Mouse (Mus musculus): ENCODE results near the gene Becn1. TPM values are rescaled to one million over a fixed set of nuclear protein-coding genes. Genes with fewer than 3 reads are reported as not detected.
A peak's percentile ranks its signal among the peaks of the same experiment; 100 is the strongest.
"Not testable (repeated sequence)": the region's sequence is repeated elsewhere in the genome, so short reads cannot be mapped to it uniquely, and the experiment has no call there.

Becn1 gene
- 100 to 1,000 TPM; 141 to 144 TPM for total RNA-seq (2021)

DNA sequence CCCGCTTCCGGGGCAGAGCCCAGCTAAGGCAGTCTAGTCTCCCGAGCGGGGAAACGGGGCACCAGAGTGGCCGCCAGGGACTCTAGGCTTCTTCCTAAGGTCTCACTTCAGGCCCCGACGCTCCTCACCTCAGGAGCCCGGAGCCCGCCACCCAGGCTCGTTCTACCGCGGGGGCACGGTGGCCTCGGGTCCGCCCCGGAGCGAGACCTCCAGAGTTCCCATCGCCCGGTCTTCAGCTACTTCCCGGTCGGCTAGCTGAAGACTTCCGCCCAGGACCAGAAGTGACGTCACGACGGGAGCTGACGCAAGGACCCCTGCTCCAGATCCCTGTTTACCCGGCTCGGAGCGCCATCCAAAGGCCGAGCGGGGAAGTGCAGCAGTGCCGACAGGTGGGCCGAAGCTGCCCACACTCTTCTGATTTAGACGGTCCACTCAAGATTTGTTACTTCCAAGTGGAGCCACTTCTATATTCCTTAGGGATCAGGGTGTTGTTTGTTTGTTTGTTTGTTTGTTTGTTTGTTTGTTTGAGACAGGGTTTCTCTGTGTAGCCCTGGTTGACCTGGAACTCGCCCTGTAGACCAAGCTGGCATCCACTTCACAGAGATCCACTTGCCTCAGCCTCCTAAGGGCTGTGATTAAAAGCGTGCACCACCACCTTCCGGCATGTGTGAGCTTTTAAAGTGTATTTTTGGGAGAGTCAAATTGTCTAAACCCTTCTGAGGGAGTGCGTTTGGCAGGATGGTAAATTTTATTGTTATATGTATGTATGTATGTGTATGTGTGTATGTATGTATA lies at the start of gene Becn1:
Gene Becn1 (minus strand): TSS at position 283 of the 795 bp plus-strand sequence.
- DNase-seq: peak; percentile 98
- intact Hi-C loops (cut with DNase I): no loop called here

DNA sequence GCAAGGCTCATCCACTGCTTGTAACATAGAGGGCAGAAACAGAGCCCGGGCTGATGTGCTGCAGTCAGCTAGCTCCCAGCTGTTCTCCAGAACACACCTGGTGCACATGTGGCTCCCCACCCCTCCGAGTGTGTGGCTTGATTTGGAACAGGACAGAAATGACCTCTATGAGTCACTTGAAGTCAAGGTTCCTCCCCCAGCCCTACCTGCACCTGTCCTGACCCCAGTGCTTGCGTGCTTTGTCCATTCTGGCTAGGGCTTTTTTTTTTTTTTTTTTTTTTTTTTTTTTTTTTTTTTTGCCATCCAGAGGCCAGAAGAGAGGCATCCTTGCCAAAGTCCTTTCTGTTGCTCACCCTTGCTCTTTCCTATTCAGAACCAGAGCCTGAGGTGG lies 49.6 kb upstream of the Becn1 start:
- intact Hi-C loops (cut with DNase I): no loop called here
- no peak for DNase-seq

DNA sequence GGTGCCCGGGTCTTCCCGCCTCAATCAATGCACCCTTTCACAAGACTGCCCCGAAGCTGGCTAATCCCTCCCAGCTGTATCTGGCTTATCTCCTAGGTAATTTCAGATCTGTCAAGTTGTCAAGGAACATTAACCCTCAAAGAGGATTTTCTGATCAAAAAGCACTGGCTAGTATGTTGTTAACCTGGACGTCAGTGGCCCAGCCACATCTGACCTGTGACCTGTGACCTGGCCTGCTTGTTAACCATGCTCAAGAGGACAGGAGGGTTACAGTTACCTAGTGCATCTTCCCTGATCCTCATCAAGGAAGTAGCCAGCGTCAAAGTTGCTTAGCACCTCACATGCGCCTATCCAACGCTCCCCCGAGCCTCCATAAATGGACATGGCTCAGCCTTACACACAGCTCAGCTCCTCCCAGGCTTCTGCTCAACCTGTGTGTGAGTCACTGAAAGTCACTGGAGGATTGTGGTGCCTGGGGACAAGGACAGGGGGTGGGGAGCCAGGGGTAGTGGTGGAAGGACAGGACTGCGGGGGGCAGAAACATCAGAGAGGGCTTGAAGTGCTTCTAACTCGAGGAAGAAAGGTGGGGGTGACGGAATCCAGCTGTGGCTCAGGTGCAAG lies 49.1 kb upstream of the Becn1 start:
- DNase-seq: no peak

DNA sequence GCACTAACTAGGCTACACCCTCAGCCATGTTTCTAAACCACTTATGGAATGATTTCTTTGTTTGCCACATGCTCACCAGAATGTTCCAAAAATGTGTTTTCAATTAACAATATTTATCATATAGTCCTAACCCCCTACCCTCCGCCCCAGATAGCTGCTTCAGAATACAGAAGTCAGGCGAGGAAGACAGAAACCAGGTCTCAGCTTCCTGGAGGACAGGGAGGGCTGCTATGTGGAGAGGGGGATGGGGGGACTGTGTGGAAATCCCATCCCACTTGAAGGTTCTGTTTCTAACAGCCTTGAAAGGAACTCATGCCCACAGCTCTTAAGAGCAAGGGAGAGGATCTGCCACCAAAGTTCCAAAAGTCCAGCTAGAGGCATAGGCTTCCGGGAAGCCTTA lies 47.1 kb upstream of the Becn1 start:
- intact Hi-C loops (cut with DNase I): no loop called here

More for the DNA sequence above, 49.1 kb upstream of the Becn1 start:
- intact Hi-C loops (cut with DNase I): no loop called here

DNA sequence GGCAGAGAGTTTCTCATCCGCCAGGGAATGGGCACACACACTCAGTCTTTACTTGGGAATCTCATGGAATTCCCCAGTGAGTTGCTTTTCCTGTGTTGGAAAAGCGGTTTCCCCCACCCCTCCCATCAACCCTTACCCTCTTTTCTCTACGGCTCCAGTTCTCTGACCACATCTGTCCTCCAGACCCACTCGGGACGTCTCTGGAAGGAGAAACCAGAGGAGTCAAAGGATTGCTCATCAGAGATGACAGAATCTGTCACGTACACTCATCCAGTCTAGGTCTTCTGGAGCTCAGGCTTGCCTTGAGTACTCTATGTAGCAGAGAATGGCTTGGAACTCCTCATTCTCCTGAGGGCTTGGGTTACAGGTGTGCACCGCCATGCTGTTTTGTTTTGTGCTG lies 46.7 kb upstream of the Becn1 start:
- intact Hi-C loops (cut with DNase I): no loop called here
- no peak for DNase-seq

More for the DNA sequence above, 47.1 kb upstream of the Becn1 start:
- DNase-seq: no peak

DNA sequence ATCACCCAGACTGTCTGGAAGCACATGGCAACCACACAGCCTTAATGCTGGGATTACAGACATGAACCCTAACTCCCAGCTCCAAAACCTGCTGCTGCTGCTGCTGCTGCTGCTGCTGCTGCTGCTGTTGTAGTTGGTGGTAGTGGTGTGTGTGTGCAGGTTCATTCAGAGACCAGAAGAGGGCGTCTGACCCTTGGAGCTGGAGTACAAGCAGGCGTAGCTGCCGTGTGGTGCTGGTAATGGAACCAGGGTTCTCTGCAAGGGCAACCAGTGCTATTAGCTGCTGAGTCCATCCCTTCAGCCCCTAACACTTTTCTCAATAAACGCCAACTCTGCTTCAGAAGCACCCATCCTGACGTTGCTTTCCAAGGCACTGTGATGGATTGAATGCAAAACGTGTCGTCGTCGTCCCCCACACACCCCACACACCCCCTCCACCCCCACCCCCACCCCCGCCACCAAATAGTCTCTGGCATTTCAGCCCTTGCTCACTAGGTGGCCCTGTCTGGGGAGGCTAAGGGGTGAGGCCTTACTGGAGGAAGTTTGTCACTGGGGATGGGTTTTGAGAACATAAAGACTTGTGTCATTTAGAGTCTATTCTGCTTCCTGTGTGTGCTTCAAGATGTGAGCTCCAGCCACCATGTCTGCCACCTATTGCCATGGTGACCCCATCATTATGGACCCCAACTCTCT lies 45.1 kb upstream of the Becn1 start:
- DNase-seq: no peak
- intact Hi-C loops (cut with DNase I): no loop called here

DNA sequence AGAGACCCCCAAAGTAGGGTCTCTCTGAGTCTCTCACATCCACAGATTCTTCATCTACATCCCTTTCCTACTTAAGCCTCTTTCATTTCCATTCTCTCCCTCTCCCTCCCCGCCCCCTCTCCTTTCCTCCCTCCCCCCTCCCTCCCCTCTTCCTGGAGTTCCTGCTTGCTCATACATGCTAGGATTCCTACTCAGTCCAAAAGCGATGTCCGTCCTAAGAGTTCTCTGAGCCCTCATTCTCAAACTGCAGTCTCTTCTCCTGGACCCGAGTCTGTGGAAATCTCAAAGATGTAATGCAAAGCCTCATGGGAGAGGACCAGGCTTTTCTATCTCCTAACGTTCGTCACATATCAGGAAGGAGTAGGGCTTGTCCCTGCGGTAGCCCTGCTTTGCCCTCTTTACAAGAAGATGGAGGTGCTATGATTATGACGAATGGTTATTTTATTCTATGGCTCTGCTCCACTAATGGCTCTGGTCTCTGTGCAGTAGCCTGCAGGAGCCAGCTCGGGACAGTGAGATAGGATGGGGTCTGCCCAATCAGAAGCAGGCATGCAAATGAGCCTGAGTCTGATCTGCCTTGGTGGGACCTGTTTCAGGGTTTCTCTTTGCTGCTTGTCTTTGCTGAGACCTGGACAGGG lies 36.2 kb upstream of the Becn1 start:
- intact Hi-C loops (cut with DNase I): no loop called here

DNA sequence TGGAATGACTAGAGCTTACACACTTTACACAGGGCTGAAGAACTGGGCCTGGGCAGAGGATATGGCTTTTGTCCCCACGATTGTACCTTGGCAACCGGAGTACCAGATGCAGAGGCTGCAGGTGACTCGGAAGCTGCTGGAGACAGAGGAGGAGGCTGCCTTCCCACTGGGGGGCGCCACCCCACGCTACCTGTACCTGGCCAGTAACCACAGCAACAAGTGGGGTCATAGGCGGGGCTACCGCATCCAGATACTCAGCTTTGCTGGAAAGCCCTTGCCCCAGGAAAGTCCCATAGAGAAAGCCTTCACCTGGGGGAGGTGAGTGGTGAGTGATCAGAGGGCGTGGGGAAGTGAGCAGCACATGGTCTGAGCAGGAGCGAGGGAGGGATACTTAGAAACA lies 33.6 kb upstream of the Becn1 start:
- intact Hi-C loops (cut with DNase I): no loop called here
- no peak for DNase-seq

More for the DNA sequence above, 36.2 kb upstream of the Becn1 start:
- peak; percentile 28 for DNase-seq

DNA sequence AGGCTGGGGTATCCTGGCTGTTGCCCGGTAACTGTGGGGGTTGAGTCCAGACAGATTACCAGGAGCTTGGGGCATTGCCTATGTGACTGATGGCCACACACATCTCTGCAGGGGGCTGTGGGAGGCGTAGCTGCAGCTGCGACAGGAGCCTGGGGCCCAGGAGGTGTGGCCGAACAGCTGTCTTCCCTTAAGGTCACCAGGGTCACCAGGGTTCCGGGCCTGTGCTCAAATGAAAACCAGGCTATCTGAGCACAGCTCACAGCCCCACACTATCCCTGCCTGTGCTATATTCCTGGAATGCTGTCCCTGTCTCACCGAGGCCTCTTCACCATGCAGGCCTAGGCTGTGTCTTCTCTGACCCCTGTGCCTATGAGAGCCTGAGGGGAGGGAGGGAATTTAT lies 32.4 kb upstream of the Becn1 start:
- DNase-seq: no peak
- intact Hi-C loops (cut with DNase I): no loop called here

DNA sequence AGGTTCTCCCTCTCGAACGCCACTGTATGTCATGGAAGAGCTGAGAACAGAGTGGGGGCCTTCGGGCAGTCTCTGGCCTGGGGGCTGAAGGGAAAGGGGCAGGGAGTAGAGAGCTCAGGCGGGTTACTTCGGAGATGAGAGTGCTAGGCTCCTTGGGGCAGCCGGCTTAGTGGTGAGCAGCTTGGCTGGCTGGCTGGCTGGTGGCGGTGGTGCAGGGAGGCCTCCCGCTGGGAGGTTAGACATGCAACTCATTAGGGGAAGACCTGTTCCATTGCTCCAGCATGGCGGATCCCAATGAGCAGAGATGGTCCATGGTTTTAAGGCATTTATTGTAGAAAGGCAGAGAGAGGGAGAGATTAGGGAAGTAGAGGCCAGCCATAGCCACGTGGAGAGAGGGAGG lies 31.9 kb upstream of the Becn1 start:
- no peak for DNase-seq
- intact Hi-C loops (cut with DNase I): no loop called here

DNA sequence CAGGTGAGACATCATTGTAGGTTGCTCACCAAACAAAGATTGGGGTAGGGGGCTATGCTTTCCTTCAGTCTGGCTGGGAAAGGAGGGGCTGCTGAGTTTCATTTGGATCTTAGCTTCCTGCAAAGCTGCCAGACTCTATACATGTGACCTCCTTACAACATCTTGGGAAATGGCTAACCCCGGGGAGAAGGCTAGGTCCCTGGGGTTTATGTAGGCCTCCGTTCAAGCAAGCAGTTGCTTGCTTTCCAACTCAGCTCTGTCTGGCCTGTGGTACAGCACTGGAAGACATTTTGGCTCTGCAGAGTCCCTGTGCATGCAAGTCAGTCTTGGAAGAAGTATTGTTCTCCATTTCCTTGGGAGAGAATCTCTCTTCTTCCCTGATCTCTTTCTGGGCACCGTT lies 30.5 kb upstream of the Becn1 start:
- DNase-seq: no peak
- intact Hi-C loops (cut with DNase I): no loop called here

DNA sequence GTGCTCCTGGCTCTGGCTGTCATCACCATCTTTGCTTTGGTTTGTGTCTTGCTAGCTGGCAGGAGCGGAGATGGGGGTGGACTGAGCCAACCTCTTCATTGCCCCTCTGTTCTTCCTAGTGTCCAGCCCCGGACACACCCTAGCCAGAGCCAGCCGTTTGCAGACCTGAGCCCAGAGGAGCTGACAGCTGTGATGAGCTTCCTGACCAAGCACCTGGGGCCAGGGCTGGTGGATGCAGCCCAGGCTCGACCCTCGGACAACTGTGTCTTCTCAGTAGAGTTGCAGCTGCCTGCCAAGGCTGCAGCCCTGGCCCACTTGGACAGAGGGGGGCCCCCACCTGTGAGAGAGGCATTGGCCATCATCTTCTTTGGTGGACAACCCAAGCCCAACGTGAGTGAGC lies 28.9 kb upstream of the Becn1 start:
- intact Hi-C loops (cut with DNase I): not testable (repeated sequence)

DNA sequence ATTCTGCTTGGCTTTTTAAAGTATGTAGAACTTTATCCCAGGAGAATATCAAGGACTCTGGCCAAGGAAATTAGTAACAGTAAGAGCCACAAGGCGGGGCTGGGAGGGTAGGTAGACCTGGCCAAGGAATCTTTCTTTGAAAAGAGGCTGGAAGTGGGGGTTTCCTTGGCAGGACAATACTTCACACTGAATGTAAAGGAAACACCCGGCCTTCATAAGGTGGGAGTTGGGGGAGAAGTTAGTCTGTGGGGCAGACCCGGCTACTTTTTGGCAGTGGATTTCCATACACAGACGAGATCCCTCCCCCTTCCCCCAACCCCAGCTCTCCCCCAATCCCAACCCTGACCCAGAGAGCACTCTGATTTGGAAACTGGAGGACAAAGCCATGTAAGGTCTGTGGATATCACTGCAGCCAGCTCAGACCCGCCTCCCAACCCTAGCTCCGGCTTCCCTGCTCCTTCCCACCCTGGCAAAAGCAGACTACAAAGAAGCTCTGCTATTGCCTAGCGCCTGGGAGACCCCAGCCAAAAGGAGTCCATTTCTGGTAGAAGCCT lies 28.4 kb upstream of the Becn1 start, which contains the start of gene Aoc3:
Gene Aoc3 (plus strand): TSS at position 235 of the 554 bp plus-strand sequence.
- DNase-seq: no peak
- intact Hi-C loops (cut with DNase I): no loop called here

More for the DNA sequence above, 28.9 kb upstream of the Becn1 start:
- not testable (repeated sequence) for DNase-seq

DNA sequence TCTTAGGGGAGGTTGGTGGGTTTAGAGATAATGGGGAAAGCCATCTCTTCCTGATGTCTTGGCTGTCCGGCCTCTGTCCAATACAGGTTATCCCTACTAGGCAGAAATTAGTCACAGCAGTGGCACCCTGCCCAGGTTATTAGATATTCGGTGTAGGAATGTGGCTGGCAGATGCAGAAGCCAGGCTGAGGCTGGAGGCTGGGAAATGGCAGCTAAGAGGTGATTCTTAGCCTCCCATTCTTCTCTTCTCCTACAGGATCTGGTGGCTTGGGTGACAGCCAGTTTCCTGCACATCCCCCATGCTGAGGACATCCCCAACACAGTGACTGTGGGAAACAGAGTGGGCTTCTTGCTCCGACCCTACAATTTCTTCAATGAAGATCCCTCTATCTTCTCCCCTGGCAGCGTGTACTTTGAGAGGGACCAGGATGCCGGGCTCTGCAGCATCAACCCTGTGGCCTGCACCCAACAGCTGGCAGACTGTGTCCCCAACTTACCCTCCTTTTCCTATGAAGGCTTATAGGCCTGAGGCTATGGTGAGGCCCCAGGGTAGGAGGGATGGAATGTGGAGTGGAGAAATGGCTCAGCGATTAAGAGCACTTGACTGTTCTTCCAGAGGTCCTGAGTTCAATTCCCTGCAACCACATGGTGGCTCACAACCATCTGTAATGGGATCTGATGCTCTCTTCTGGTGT lies 27.0 kb upstream of the Becn1 start:
- intact Hi-C loops (cut with DNase I): no loop called here
- DNase-seq: peak; percentile 19

DNA sequence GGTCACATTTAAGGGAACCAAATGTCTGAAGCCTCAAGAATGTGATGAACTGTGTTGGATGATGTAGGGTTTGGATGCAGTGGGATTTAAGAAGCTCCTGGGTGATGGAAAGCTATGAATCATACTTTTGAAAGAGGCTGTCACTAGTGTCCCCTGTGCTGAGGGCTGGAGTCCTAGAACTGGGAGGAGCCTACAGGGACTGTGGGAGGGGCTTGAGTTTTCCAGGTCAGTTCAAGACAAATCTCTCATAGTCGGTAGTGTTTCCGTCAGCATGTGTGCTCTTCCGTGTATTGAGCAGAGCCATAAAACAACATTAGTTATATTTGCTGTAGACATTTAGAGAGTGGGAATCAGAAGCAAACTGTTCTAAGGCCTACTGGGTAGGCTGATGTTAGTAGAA lies 25.2 kb upstream of the Becn1 start:
- intact Hi-C loops (cut with DNase I): no loop called here
- DNase-seq: no peak

DNA sequence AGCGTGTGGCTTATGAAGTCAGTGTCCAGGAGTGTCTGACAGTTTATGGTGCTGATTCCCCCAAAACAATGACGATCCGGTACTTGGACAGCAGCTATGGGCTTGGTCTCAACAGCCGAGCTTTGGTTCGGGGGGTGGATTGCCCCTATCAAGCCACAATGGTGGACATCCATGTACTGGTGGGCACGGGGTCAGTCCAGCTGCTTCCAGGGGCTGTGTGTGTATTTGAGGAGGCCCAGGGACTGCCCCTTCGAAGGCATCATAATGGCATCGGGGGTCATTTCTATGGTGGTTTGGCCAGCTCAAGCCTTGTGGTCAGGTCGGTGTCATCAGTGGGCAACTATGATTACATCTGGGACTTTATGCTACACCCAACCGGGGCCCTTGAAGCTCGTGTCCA lies 24.1 kb upstream of the Becn1 start:
- intact Hi-C loops (cut with DNase I): no loop called here
- DNase-seq: no peak

DNA sequence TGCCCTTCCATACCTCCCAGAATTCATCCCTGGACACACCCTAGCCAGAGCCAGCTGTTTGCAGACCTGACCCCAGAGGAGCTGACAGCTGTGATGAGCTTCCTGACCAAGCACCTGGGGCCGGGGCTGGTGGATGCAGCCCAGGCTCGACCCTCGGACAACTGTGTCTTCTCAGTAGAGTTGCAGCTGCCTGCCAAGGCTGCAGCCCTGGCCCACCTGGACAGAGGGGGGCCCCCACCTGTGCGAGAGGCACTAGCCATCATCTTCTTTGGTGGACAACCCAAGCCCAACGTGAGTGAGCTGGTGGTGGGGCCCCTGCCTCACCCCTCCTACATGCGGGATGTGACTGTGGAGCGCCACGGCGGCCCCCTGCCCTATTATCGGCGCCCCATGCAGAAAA lies 23.1 kb upstream of the Becn1 start:
- intact Hi-C loops (cut with DNase I): loop anchor here (2.0 kb wide), 1 partner anchor 70 kb away; no protein-coding TSS in a partner anchor
- DNase-seq: not testable (repeated sequence)

DNA sequence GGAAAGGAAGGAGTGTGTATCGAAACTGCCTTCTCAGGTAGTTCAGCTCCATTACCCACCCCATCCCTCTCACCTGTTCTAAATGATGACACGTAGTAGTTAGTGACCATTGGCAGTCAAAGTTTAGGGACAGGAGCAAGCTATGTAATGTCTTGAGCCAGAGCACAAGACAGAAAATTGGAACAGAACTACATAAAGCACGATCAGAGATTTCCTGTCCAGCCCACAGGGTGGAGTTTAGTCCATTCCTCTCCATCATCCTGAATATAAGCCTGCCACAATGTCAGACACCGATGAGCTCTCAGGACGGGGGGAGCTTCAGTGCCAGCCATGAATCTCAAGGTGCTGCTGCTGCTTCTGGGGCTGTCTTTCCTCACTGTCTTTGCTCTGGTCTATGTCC lies 22.7 kb upstream of the Becn1 start, which contains the start of gene Aoc2:
Gene Aoc2 (plus strand): TSS at position 301 of the 400 bp plus-strand sequence.
- intact Hi-C loops (cut with DNase I): loop anchor here (2.0 kb wide), 1 partner anchor 70 kb away; no protein-coding TSS in a partner anchor
- no peak for DNase-seq

DNA sequence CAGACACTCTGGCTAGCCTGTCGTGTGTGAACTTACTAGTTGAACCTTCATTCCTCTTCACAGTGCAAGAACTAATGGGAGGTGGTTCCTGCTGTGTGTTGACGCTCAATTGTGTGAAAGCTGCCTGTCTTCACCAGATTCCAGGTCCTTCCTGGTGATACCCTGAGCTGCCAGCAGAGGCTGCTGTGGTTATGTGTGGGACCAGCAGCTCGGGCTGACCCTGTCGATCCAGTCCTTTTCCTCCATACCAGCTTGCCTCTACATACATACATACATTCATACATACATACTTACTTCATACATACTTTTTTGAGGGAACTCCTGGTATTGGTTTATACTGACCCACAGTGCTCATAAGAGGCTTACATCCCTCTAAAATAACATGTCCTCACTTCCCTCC lies 21.5 kb upstream of the Becn1 start:
- intact Hi-C loops (cut with DNase I): loop anchor here (2.0 kb wide), 1 partner anchor 71 kb away; no protein-coding TSS in a partner anchor
- peak; percentile 77 for DNase-seq

DNA sequence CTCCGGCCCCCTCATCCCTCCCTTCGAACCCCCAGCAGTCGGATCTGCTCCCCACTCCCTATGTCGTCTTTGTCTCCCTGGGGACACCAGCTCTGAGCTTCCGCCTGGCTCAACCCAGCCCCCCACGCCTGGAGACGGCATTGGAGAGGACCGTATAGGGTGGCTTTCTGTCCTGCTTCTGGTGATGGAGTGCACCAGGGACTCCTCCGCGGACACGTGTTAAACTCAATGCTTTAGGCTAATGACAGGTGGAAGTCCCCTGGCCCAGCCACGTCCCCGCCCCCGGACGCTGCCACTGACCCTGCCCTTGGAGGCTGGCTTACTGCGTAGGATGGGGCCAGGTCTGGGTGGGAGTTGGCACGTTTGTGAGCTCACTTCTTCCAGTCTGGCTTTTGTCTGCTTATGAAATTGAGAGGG lies 14.4 kb upstream of the Becn1 start:
- intact Hi-C loops (cut with DNase I): no loop called here
- DNase-seq: peak; percentile 36
